Mouse (Mus musculus) myocyte (in vitro differentiated cells): ENCODE data around the gene Ranbp2. TPM values are rescaled to one million over a fixed set of nuclear protein-coding genes. Genes with fewer than 3 reads are reported as not detected.

ENCODE experiments used
- H3K27me3 ChIP-seq: one replicate; pipeline ENCODE4 v1.6.1; 2011; ENCODE audit not compliant: control insufficient read depth, insufficient read depth, insufficient read length
- H3K36me3 ChIP-seq: one replicate; pipeline ENCODE4 v1.6.1; 2011; ENCODE audit not compliant: control insufficient read depth, insufficient read depth
- H3K4me2 ChIP-seq: one replicate; pipeline ENCODE4 v1.6.1; 2011; ENCODE audit warnings: low read depth, control low read depth
- H3K4me3 ChIP-seq: one replicate; pipeline ENCODE4 v1.5.1; 2011; ENCODE audit warnings: mild to moderate bottlenecking, control low read depth, moderate library complexity
- H3K79me2 ChIP-seq: one replicate; pipeline ENCODE4 v1.6.1; 2011; ENCODE audit not compliant: control insufficient read depth, insufficient read depth
- H3ac ChIP-seq: one replicate; pipeline ENCODE4 v1.6.1; 2011; ENCODE audit not compliant: control insufficient read depth, insufficient read length
- CEBPB ChIP-seq: IDR thresholded peaks from 2 replicates; pipeline ENCODE4 v1.6.1; 2011; ENCODE audit warnings: mild to moderate bottlenecking, moderate library complexity; ENCODE audit not compliant: poor library complexity, insufficient read depth, severe bottlenecking
- E2F4 ChIP-seq: IDR thresholded peaks from one replicate; pipeline ENCODE4 v1.6.1; 2011; ENCODE audit warnings: mild to moderate bottlenecking, control low read depth, moderate library complexity; ENCODE audit not compliant: insufficient read depth
- MAX ChIP-seq: IDR thresholded peaks from one replicate; pipeline ENCODE4 v1.6.1; 2011; ENCODE audit warnings: low read depth, mild to moderate bottlenecking, control low read depth
- MYOD1 ChIP-seq, 3 experiments: IDR thresholded peaks; one replicate each; pipeline ENCODE4 v1.6.1; 2011; ENCODE audit warnings: control low read depth in 2 of 3, low read depth in 2 of 3, mild to moderate bottlenecking in 2 of 3, moderate library complexity in 1 of 3; ENCODE audit not compliant: insufficient read length in 2 of 3, control insufficient read depth in 1 of 3
- MYOG ChIP-seq, 3 experiments: IDR thresholded peaks; one replicate each; pipeline ENCODE4 v1.6.1; 2011; ENCODE audit warnings: control low read depth in 2 of 3, low read depth in 2 of 3, mild to moderate bottlenecking in 2 of 3; ENCODE audit not compliant: insufficient read length in 2 of 3, control insufficient read depth in 1 of 3, insufficient read depth in 1 of 3
- POLR2A ChIP-seq: IDR thresholded peaks from one replicate; pipeline ENCODE4 v1.6.1; 2011; ENCODE audit warnings: low read depth, mild to moderate bottlenecking, control low read depth, moderate library complexity; ENCODE audit not compliant: insufficient read length
- POLR2AphosphoS2 ChIP-seq: IDR thresholded peaks from one replicate; pipeline ENCODE4 v1.6.1; 2011; ENCODE audit warnings: low read depth, control low read depth; ENCODE audit not compliant: insufficient read length
- REST ChIP-seq: IDR thresholded peaks from one replicate; pipeline ENCODE4 v1.6.1; 2011; ENCODE audit warnings: mild to moderate bottlenecking, control low read depth, moderate library complexity; ENCODE audit not compliant: insufficient read depth, insufficient read length
- SRF ChIP-seq: IDR thresholded peaks from one replicate; pipeline ENCODE4 v1.6.1; 2011; ENCODE audit warnings: low read depth; ENCODE audit not compliant: control insufficient read depth, insufficient read length
- TCF12 ChIP-seq: IDR thresholded peaks from one replicate; pipeline ENCODE4 v1.6.1; 2011; ENCODE audit warnings: mild to moderate bottlenecking, control low read depth; ENCODE audit not compliant: poor library complexity, insufficient read depth, severe bottlenecking
- TCF3 ChIP-seq: IDR thresholded peaks from one replicate; pipeline ENCODE4 v1.6.1; 2011; ENCODE audit warnings: low read depth, control low read depth; ENCODE audit not compliant: insufficient read length
- USF1 ChIP-seq: IDR thresholded peaks from one replicate; pipeline ENCODE4 v1.6.1; 2011; ENCODE audit warnings: low read depth, mild to moderate bottlenecking, control low read depth, moderate library complexity
- polyA plus RNA-seq: library from polyadenylated mRNA; unstranded; fragments of >200 nt; fragmentation: generic; extraction: Trizol; gene quantifications from one replicate; pipeline ENCODE4 v1.2.1, GENCODE M21; 2012; ENCODE audit warnings: missing spikeins

Ranbp2 gene
- polyA plus RNA-seq, 1 experiment: 7.8 TPM

DNA sequence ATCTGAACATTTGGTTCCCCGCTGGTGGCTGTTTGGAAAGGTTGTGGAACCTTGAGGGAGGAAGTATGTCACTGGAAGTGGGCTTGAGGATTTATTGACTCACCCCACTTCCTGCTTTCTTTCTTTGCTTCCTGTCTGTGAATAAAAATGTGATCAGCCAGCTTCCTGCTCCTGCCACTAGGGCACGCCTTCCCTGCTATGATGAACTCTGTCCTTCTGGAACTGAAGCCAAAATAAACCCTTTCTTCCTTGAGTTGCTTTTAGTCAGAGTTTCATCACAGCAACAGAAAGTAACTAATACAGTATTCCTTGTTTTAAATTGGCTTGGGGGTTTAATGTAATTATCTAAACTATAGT is 40.8 kb upstream of the Ranbp2 start:
- peaks cover 8% of the 10 kb centered on the region for H3K79me2 ChIP-seq
- TF ChIP-seq MYOG (IDR thresholded peaks at IDR 0.05; ENCODE audit: control insufficient read depth in 1 of 3, insufficient read depth in 1 of 3, insufficient read length in 2 of 3, low read depth in 2 of 3): no peak
- TF ChIP-seq POLR2AphosphoS2: no peak
- no peak for TF ChIP-seq MYOD1 (IDR thresholded peaks at IDR 0.05; ENCODE audit: control insufficient read depth in 1 of 3, insufficient read length in 2 of 3, low read depth in 2 of 3)
- TF ChIP-seq TCF3: no peak
- TF ChIP-seq TCF12: no peak
- H3K4me3 ChIP-seq: no peak overlapping the region
- no peak overlapping the region for H3K4me2 ChIP-seq
- no peaks in the 10 kb centered on the region for H3K27me3 ChIP-seq
- H3ac ChIP-seq: no peak overlapping the region
- H3K36me3 ChIP-seq: peaks cover 35% of the 10 kb centered on the region

DNA sequence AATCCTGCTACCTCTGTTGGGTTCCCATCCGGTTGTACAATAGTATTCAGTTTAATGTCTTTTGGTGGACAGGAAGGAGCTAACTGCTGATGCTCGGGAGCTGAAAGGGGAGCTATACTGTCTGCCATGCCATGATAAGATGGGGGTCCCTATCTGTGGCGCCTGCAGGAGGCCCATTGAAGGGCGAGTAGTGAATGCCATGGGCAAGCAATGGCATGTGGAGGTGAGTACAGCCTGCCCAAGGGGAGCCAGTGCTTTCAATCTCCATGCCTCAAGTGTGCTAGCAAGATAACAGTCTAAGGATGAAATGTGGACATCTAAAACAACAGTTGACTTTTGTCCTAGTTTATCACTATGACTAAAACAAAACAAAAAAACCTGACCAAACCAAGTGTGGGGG is 34.4 kb upstream of the Ranbp2 start:
- TF ChIP-seq CEBPB (no peak), POLR2A (no peak), TCF3 (no peak), MYOD1 (IDR thresholded peaks at IDR 0.05; ENCODE audit: control insufficient read depth in 1 of 3, insufficient read length in 2 of 3, low read depth in 2 of 3) (no peak), MAX (no peak), MYOG (IDR thresholded peaks at IDR 0.05; ENCODE audit: control insufficient read depth in 1 of 3, insufficient read depth in 1 of 3, insufficient read length in 2 of 3, low read depth in 2 of 3) (no peak), TCF12 (no peak), E2F4 (no peak), SRF (no peak), USF1 (no peak), REST (no peak)
- H3K36me3 ChIP-seq: peaks cover 86% of the 10 kb centered on the region
- H3K4me3 ChIP-seq: no peak overlapping the region
- no peaks in the 10 kb centered on the region for H3K79me2 ChIP-seq
- H3K4me2 ChIP-seq: no peak overlapping the region
- H3ac ChIP-seq: no peak overlapping the region
- H3K27me3 ChIP-seq: no peaks in the 10 kb centered on the region

DNA sequence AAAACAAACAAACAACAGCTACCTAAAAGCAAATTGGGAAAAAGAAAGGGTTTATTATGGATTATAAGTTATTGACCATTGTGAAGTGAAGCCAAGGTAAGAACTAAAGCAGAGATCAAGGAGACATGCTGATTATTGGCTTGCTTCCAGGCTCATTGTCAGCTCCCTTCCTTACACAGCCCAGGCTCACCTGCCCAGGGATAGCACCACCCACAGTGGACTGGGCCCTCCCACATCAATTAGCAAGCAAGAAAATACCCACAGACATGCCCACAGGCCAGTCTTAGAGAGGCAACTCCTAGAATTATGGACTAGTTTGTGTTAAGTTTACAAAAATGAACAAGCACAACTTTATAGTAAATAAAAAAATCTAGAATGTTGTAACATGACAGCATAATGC is 33.9 kb upstream of the Ranbp2 start:
- Histone ChIP-seq H3K4me3 (no peak overlapping the region), H3K27me3 (no peaks in the 10 kb centered on the region), H3ac (no peak overlapping the region), H3K4me2 (no peak overlapping the region), H3K36me3 (peaks cover 86% of the 10 kb centered on the region), H3K79me2 (no peaks in the 10 kb centered on the region)
- TF ChIP-seq CEBPB: no peak
- no peak for TF ChIP-seq POLR2A
- TF ChIP-seq E2F4: no peak
- no peak for TF ChIP-seq MYOG (IDR thresholded peaks at IDR 0.05; ENCODE audit: control insufficient read depth in 1 of 3, insufficient read depth in 1 of 3, insufficient read length in 2 of 3, low read depth in 2 of 3)
- no peak for TF ChIP-seq TCF3
- TF ChIP-seq MYOD1 (IDR thresholded peaks at IDR 0.05; ENCODE audit: control insufficient read depth in 1 of 3, insufficient read length in 2 of 3, low read depth in 2 of 3): no peak
- TF ChIP-seq SRF: no peak
- TF ChIP-seq TCF12: no peak
- TF ChIP-seq MAX: no peak
- no peak for TF ChIP-seq USF1
- TF ChIP-seq POLR2AphosphoS2: no peak
- TF ChIP-seq REST: no peak

DNA sequence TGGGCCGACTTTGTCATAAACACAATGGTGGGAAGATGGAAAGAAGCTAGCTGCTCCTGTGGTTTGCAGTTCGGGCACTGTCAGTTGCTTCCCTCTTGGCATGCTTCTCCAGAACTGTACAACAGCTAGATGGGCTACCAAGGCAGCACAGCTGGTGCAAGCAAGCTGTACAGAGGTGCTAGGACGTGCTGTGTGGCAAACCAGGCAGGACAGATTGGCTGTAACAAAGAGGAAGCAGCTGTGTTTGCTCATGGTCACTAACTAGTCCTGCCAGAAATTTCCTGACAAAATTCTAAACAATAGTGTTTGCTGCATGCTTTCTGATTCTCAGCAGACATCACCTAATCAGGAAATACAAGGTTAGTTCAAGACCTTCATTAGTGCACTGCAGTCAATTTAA is 30.0 kb upstream of the Ranbp2 start:
- Histone ChIP-seq H3K36me3 (peaks cover 94% of the 10 kb centered on the region), H3K79me2 (no peaks in the 10 kb centered on the region), H3K4me3 (no peak overlapping the region), H3K4me2 (no peak overlapping the region), H3ac (no peak overlapping the region), H3K27me3 (no peaks in the 10 kb centered on the region)
- TF ChIP-seq TCF12 (no peak), MYOD1 (IDR thresholded peaks at IDR 0.05; ENCODE audit: control insufficient read depth in 1 of 3, insufficient read length in 2 of 3, low read depth in 2 of 3) (no peak), MAX (no peak), TCF3 (no peak), MYOG (IDR thresholded peaks at IDR 0.05; ENCODE audit: control insufficient read depth in 1 of 3, insufficient read depth in 1 of 3, insufficient read length in 2 of 3, low read depth in 2 of 3) (no peak), POLR2AphosphoS2 (no peak), CEBPB (no peak), REST (no peak), SRF (no peak), POLR2A (no peak), E2F4 (no peak), USF1 (no peak)

DNA sequence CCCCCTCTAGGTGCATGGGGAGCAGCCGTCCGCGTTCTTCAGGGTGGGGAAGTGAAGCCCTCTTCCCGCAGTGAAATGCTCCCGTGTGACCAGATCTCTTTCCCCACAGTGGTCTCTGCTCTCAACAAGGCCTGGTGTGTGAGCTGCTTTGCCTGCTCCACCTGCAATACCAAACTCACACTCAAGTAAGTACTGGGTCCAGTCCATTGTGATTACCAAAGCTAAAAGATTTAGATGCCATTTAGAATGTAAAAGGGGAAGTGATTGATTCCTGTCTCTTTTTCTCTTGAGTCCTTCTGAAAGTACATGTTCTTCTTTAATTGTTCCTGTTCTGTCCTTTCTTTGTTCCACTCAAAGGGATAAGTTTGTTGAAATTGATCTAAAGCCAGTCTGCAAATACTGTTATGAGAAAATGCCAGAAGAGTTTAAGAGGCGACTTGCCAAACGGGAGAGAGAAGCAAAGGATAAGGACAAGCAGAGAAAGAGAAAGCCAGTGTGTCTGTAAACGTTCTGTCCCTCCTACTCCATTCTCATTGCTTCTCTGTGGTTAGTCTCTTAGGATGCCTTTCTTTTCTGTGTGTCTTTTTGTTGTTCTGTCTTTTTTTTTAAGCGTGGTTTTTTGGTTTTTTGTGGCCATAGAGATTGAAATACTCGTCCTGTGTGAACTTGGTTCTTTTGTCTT is 28.3 kb upstream of the Ranbp2 start:
- Histone ChIP-seq H3ac (no peak overlapping the region), H3K4me2 (no peak overlapping the region), H3K79me2 (no peaks in the 10 kb centered on the region), H3K27me3 (no peaks in the 10 kb centered on the region), H3K36me3 (peaks cover 96% of the 10 kb centered on the region), H3K4me3 (no peak overlapping the region)
- TF ChIP-seq MYOG (IDR thresholded peaks at IDR 0.05; ENCODE audit: control insufficient read depth in 1 of 3, insufficient read depth in 1 of 3, insufficient read length in 2 of 3, low read depth in 2 of 3) (no peak), MAX (no peak), USF1 (no peak), SRF (no peak), CEBPB (no peak)
